Mouse (Mus musculus) brain, embryonic 18.5 days (tissue): ENCODE results near the gene Adap1.
"Not testable (repeated sequence)": the region's sequence is repeated elsewhere in the genome, so short reads cannot be mapped to it uniquely, and the experiment has no call there.

Source experiments
- DNase-seq: peaks from one replicate; pipeline ENCODE4 v3.0.0-alpha.2; 2012; ENCODE audit warnings: low read depth, low spot score

Gene Adap1

GRCm38 (mm10) chr5:139351134-139351533, 25.7 kb upstream of the Adap1 start, which contains the start of gene Cox19:
Gene Cox19, minus strand, starts transcription at chr5:139351418.
- DNase-seq: no peak

GRCm38 (mm10) chr5:139349713-139350112, 24.3 kb upstream of the Adap1 start:
- no peak for DNase-seq

- DNase-seq: no peak
Measured at GRCm38 (mm10) chr5:139347225-139347624, 21.8 kb upstream of the Adap1 start.

- DNase-seq: no peak
Measured at GRCm38 (mm10) chr5:139345364-139345714, 19.9 kb upstream of the Adap1 start.

GRCm38 (mm10) chr5:139344687-139345363, 19.4 kb upstream of the Adap1 start:
- peak; percentile 70 for DNase-seq

GRCm38 (mm10) chr5:139344021-139344686, 18.7 kb upstream of the Adap1 start:
- no peak for DNase-seq

GRCm38 (mm10) chr5:139338891-139339290, 13.5 kb upstream of the Adap1 start:
- no peak for DNase-seq

GRCm38 (mm10) chr5:139338403-139338802, 13.0 kb upstream of the Adap1 start:
- no peak for DNase-seq

GRCm38 (mm10) chr5:139337826-139338370, 12.5 kb upstream of the Adap1 start:
- DNase-seq: no peak

GRCm38 (mm10) chr5:139335634-139336033, 10.2 kb upstream of the Adap1 start:
- no peak for DNase-seq

GRCm38 (mm10) chr5:139334394-139334793, 9.0 kb upstream of the Adap1 start:
- DNase-seq: not testable (repeated sequence)

- no peak for DNase-seq
Measured at GRCm38 (mm10) chr5:139333301-139334013, 8.0 kb upstream of the Adap1 start.

- DNase-seq: no peak
Measured at GRCm38 (mm10) chr5:139332590-139333272, 7.3 kb upstream of the Adap1 start.

GRCm38 (mm10) chr5:139331742-139332141, 6.3 kb upstream of the Adap1 start:
- DNase-seq: no peak

- DNase-seq: no peak
Measured at GRCm38 (mm10) chr5:139330766-139331165, 5.3 kb upstream of the Adap1 start.

GRCm38 (mm10) chr5:139327634-139328020, 2.2 kb upstream of the Adap1 start:
- DNase-seq: no peak

- DNase-seq: no peak
Measured at GRCm38 (mm10) chr5:139326986-139327633, 1.7 kb upstream of the Adap1 start.

- DNase-seq: no peak
Measured at GRCm38 (mm10) chr5:139326111-139326696, 782 bp upstream of the Adap1 start.

- no peak for DNase-seq
Measured at GRCm38 (mm10) chr5:139324691-139325394, 579 bp downstream of the Adap1 start.

- no peak for DNase-seq
Measured at GRCm38 (mm10) chr5:139324045-139324491, 1.4 kb downstream of the Adap1 start.
